Mouse (Mus musculus) c-Kit-positive CD71-positive TER-119-negative erythroid progenitor cells, embryonic 14.5 days (primary cell): ENCODE measurements at regions not wholly inside any gene's neighbourhood (a gene's known extent, or its start where the extent isn't known, plus 50 kb on each side); places are given as distances from the start of the nearest gene placed in this dataset.
"Not testable (repeated sequence)": the region's sequence is repeated elsewhere in the genome, so short reads cannot be mapped to it uniquely, and the experiment has no call there.

Experiments
- DNase-seq: peaks from one replicate; pipeline ENCODE4 v3.0.0-alpha.2; 2013; ENCODE audit warnings: low read depth

- DNase-seq: no peak
These were observed 125.4 kb upstream of the Immp2l start for GRCm38 (mm10) chr12:40898414-40899027.

GRCm38 (mm10) chr12:40905650-40906338 lies 118.1 kb upstream of the Immp2l start:
- DNase-seq: no peak

GRCm38 (mm10) chr12:40906807-40907206 lies 117.1 kb upstream of the Immp2l start:
- DNase-seq: no peak

- no peak for DNase-seq
These were observed 114.8 kb upstream of the Immp2l start for GRCm38 (mm10) chr12:40908809-40909795.

GRCm38 (mm10) chr12:40917486-40917885 lies 106.4 kb upstream of the Immp2l start:
- no peak for DNase-seq

GRCm38 (mm10) chr12:40921988-40922387 lies 101.9 kb upstream of the Immp2l start:
- DNase-seq: no peak

GRCm38 (mm10) chr12:40926681-40927080 lies 97.2 kb upstream of the Immp2l start:
- DNase-seq: no peak

- not testable (repeated sequence) for DNase-seq
These were observed 94.5 kb upstream of the Immp2l start for GRCm38 (mm10) chr12:40929409-40929808.

- DNase-seq: peak; percentile 9
These were observed 88.7 kb upstream of the Immp2l start for GRCm38 (mm10) chr12:40935098-40935759.

GRCm38 (mm10) chr12:40937037-40937436 lies 86.9 kb upstream of the Immp2l start:
- no peak for DNase-seq

- DNase-seq: no peak
These were observed 77.0 kb upstream of the Immp2l start for GRCm38 (mm10) chr12:40946888-40947287.

GRCm38 (mm10) chr12:40949580-40949979 lies 74.3 kb upstream of the Immp2l start:
- peak; percentile 15 for DNase-seq

GRCm38 (mm10) chr12:40958536-40958935 lies 65.4 kb upstream of the Immp2l start:
- DNase-seq: no peak

- DNase-seq: no peak
These were observed 58.9 kb upstream of the Immp2l start for GRCm38 (mm10) chr12:40964996-40965395.

- DNase-seq: no peak
These were observed 57.6 kb upstream of the Immp2l start for GRCm38 (mm10) chr12:40966308-40966707.

GRCm38 (mm10) chr12:40966723-40967122 lies 57.2 kb upstream of the Immp2l start:
- peak; percentile 58 for DNase-seq

- DNase-seq: no peak
These were observed 51.0 kb upstream of the Immp2l start for GRCm38 (mm10) chr12:40972844-40973243.
